Mouse (Mus musculus) liver, embryonic 14.5 days (tissue): ENCODE measurements at regions not wholly inside any gene's neighbourhood (a gene's known extent, or its start where the extent isn't known, plus 50 kb on each side); places are given as distances from the start of the nearest gene placed in this dataset.

ENCODE experiments used
- CTCF ChIP-seq: IDR thresholded peaks from 2 replicates; pipeline ENCODE4 v1.5.1; 2016; ENCODE audit warnings: antibody characterized with exemption, low read depth, control low read depth
- EP300 ChIP-seq: IDR thresholded peaks from 2 replicates; pipeline ENCODE4 v1.6.1; 2016; ENCODE audit warnings: antibody characterized with exemption, low read depth

GRCm38 (mm10) chr7:83020584-83020983 is 153.5 kb downstream of the Mex3b start:
- TF ChIP-seq CTCF (no peak), EP300 (no peak)
